Mouse (Mus musculus) forebrain, postnatal 0 days (tissue): ENCODE results near the gene Rpl26. TPM values are rescaled to one million over a fixed set of nuclear protein-coding genes. Genes with fewer than 3 reads are reported as not detected.

Source experiments
- ATAC-seq: fragments of 200-750 bp; cut with Nextera tagmentation; 2 replicates; pipeline ENCODE4 v1.8.0; 2017; ENCODE audit warnings: mild to moderate bottlenecking, moderate library complexity
- DNase-seq: peaks from one replicate; pipeline ENCODE4 v3.0.0-alpha.2; 2015
- H3K27ac ChIP-seq: fragments of 300-500 bp; sonication (generic); 2 replicates; pipeline ENCODE4 v1.5.1; 2014; ENCODE audit warnings: low read depth, mild to moderate bottlenecking, antibody characterized with exemption, low read length, moderate library complexity, mixed read lengths
- H3K27me3 ChIP-seq: fragments of 300-500 bp; sonication (generic); 2 replicates; pipeline ENCODE4 v1.6.1; 2014; ENCODE audit warnings: mild to moderate bottlenecking, low read length, mixed read lengths; ENCODE audit not compliant: insufficient read depth
- H3K36me3 ChIP-seq: fragments of 300-500 bp; sonication (generic); 2 replicates; pipeline ENCODE4 v1.6.1; 2014; ENCODE audit warnings: mild to moderate bottlenecking, moderate library complexity; ENCODE audit not compliant: insufficient read depth
- H3K4me1 ChIP-seq: fragments of 300-500 bp; sonication (generic); 2 replicates; pipeline ENCODE4 v1.6.1; 2014; ENCODE audit warnings: antibody characterized with exemption; ENCODE audit not compliant: insufficient read depth
- H3K4me2 ChIP-seq: fragments of 300-500 bp; sonication (generic); 2 replicates; pipeline ENCODE4 v1.6.1; 2014; ENCODE audit warnings: low read depth, mild to moderate bottlenecking, moderate library complexity
- H3K4me3 ChIP-seq: fragments of 300-500 bp; sonication (generic); 2 replicates; pipeline ENCODE4 v1.5.1; 2014; ENCODE audit warnings: low read depth, low read length, mixed read lengths
- H3K9ac ChIP-seq: fragments of 300-500 bp; sonication (generic); 2 replicates; pipeline ENCODE4 v1.6.1; 2014; ENCODE audit warnings: mild to moderate bottlenecking
- H3K9me3 ChIP-seq: fragments of 300-500 bp; sonication (generic); 2 replicates; pipeline ENCODE4 v1.6.1; 2016; ENCODE audit warnings: low read length
- CTCF ChIP-seq: sonication (generic); IDR thresholded peaks from 2 replicates; pipeline ENCODE4 v1.5.1; 2016; ENCODE audit warnings: antibody characterized with exemption, control low read depth, low read depth
- WGBS: fragments of 180-500 bp; shearing (Covaris S2); extraction: QIAGEN DNeasy Blood & Tissue Kit; methylation state at CpG from one replicate; pipeline ENCODE4 v1.1.7; 2014; 5-methylcytosine and 5-hydroxymethylcytosine counted together
- polyA plus RNA-seq: library from polyadenylated mRNA; unstranded; fragments of >200 nt; fragmentation: Nextera tagmentation; extraction: Ambion mirVana; gene quantifications from 2 replicates; pipeline ENCODE4 v1.2.1, GENCODE M21; 2015
- total RNA-seq: library from RNA; depleted of rRNA; stranded (reverse); fragments of >200 nt; gene quantifications from 2 replicates; pipeline ENCODE4 v1.2.3, GENCODE M21; 2014

Gene Rpl26
- total and polyA plus RNA-seq, 2 experiments from 2014 or later = 585 to 1,229 TPM

DNA sequence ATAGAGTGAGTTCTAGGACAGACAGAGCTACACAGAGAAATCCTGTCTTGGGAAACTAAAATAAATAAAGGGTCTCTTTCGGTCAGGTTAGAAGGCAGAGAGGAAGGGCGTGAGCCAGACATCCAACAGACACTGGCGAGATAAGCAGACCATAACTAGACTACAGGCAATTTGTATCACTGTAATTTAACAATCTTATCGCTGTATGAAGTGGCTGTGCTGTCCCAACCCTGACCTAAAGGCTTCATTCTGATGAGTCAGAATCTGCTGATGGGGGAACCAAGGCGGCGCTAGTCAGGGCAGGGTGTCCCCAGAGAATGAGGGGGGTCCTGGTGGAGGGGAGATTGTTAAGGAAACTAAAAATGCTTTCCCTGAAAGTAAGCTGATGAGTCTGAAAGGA, 2.6 kb upstream of the Rpl26 start:
- Histone ChIP-seq H3K9ac (no peak overlapping the region), H3K9me3 (no peaks in the 10 kb centered on the region), H3K27ac (no peak overlapping the region), H3K4me1 (no peaks in the 10 kb centered on the region), H3K27me3 (no peaks in the 10 kb centered on the region), H3K36me3 (peaks cover 8% of the 10 kb centered on the region), H3K4me3 (no peak overlapping the region), H3K4me2 (no peak overlapping the region)
- DNase-seq (no peak), ATAC-seq (no peak)
- TF ChIP-seq CTCF = no peak
- WGBS = 88% methylated on average over 6 of the region's 6 CpGs

DNA sequence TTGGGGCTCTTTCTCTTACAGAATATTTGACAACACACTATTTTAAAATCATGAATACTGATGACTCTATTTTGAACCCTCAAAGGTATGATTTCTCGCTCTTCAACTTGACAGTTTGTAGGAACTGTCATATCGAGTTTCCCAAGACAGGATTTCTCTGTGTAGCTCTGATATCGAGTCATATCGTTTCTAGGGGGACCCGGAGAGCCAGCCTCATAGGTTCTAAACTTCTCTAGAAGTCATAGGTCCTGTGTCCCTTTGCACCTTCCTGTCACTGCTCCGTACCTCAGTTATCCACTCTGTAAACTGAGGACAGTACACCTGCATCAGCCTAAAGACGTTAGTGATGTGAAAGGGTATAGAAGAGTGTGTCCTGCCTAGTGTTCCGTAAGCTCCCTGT, 1.6 kb upstream of the Rpl26 start:
- H3K4me3 ChIP-seq = no peak overlapping the region
- no peaks in the 10 kb centered on the region for H3K27me3 ChIP-seq
- H3K4me1 ChIP-seq = no peaks in the 10 kb centered on the region
- peaks cover 16% of the 10 kb centered on the region for H3K36me3 ChIP-seq
- no peak for TF ChIP-seq CTCF
- WGBS = 86% methylated on average over 8 of the region's 8 CpGs
- DNase-seq (peak; percentile 7), ATAC-seq (no peak)
- H3K27ac ChIP-seq = no peak overlapping the region
- H3K4me2 ChIP-seq = no peak overlapping the region
- no peak overlapping the region for H3K9ac ChIP-seq
- no peaks in the 10 kb centered on the region for H3K9me3 ChIP-seq

DNA sequence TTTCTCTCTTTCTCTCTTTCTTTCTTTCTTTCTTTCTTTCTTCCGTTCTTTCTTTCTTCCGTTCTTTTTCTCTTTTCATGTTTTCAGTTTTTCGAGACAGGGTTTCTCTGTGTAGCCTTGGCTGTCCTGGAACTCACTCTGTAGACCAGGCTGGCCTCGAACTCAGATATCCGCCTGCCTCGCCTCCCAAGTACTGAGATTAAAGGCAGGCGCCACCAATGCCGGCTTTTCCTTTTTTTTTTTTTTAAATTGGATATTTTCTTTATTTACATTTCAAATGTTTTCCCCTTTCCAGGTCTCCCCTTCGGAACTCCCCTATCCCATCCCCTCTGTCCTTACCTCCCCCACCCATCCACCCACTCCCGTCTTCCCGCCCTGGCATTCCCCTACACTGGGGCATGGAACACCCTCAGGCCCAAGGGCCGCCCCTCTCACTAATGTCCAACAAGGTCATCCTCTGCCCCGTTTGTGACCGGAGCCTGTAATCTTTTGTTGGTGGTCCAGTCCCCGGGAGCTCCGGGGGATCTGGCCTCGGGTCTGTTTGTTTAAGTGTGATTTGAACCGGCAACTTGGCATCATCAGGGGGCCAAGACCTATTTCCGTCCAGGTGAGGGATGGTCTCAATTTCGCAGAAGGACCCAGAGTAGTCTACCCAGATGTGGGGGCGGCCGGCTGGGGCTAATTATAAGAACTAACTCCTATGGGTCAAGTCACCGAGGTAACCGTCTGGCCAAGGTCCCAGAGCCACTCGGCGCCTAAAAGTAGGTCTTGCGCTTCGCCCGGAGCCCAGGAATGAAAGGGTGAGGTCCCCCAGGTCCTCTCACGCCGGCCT, 648 bp upstream of the Rpl26 start:
- 26% methylated on average over 31 of the region's 31 CpGs for WGBS
- peak overlapping the region; percentile 69 for H3K4me2 ChIP-seq
- H3K9ac ChIP-seq = peak overlapping the region; percentile 52
- no peak overlapping the region for H3K27ac ChIP-seq
- H3K36me3 ChIP-seq = peaks cover 23% of the 10 kb centered on the region
- TF ChIP-seq CTCF = no peak
- H3K9me3 ChIP-seq = no peaks in the 10 kb centered on the region
- no peaks in the 10 kb centered on the region for H3K4me1 ChIP-seq
- no peaks in the 10 kb centered on the region for H3K27me3 ChIP-seq
- no peak for ATAC-seq
- DNase-seq = no peak
- peak overlapping the region; percentile 56 for H3K4me3 ChIP-seq

- no peak for ATAC-seq
- WGBS = 3% methylated on average over 10 of the region's 10 CpGs
- peak overlapping the region; percentile 56 for H3K4me3 ChIP-seq
- no peaks in the 10 kb centered on the region for H3K27me3 ChIP-seq
- H3K9me3 ChIP-seq = no peaks in the 10 kb centered on the region
- peak overlapping the region; percentile 89 for H3K9ac ChIP-seq
- DNase-seq = peak; percentile 41
- H3K4me2 ChIP-seq = peak overlapping the region; percentile 69
- peaks cover 35% of the 10 kb centered on the region for H3K36me3 ChIP-seq
- no peak for TF ChIP-seq CTCF
- H3K27ac ChIP-seq = peak overlapping the region; percentile 89
- no peaks in the 10 kb centered on the region for H3K4me1 ChIP-seq
Observed at GRCm38 (mm10) chr11:68902047-68902364, 623 bp downstream of the Rpl26 start.

- ATAC-seq (no peak), DNase-seq (no peak)
- Histone ChIP-seq H3K27me3 (no peaks in the 10 kb centered on the region), H3K4me2 (peak overlapping the region; percentile 69), H3K36me3 (peaks cover 38% of the 10 kb centered on the region), H3K4me1 (no peaks in the 10 kb centered on the region), H3K4me3 (peak overlapping the region; percentile 56), H3K9ac (peak overlapping the region; percentile 89), H3K9me3 (no peaks in the 10 kb centered on the region), H3K27ac (no peak overlapping the region)
- no peak for TF ChIP-seq CTCF
- 3% methylated on average over 11 of the region's 11 CpGs for WGBS
Observed at GRCm38 (mm10) chr11:68902367-68902766, 984 bp downstream of the Rpl26 start.

- 82% methylated on average over 5 of the region's 5 CpGs for WGBS
- TF ChIP-seq CTCF = no peak
- DNase-seq = no peak
Observed at GRCm38 (mm10) chr11:68902823-68903222, 1.4 kb downstream of the Rpl26 start.

GRCm38 (mm10) chr11:68903775-68904174, 2.4 kb downstream of the Rpl26 start:
- Histone ChIP-seq H3K27me3 (no peaks in the 10 kb centered on the region), H3K36me3 (peaks cover 38% of the 10 kb centered on the region), H3K4me1 (no peaks in the 10 kb centered on the region), H3K9me3 (no peaks in the 10 kb centered on the region), H3K4me3 (no peak overlapping the region), H3K27ac (no peak overlapping the region), H3K4me2 (no peak overlapping the region), H3K9ac (no peak overlapping the region)
- WGBS = 93% methylated on average over 2 of the region's 2 CpGs
- DNase-seq = no peak
- no peak for ATAC-seq
- no peak for TF ChIP-seq CTCF

More at GRCm38 (mm10) chr11:68902823-68903222, 1.4 kb downstream of the Rpl26 start:
- Histone ChIP-seq H3K4me1 (no peaks in the 10 kb centered on the region), H3K27ac (no peak overlapping the region), H3K27me3 (no peaks in the 10 kb centered on the region), H3K4me2 (peak overlapping the region; percentile 69), H3K9ac (peak overlapping the region; percentile 89; the same call in 1 of the 2 replicates), H3K9me3 (no peaks in the 10 kb centered on the region), H3K4me3 (peak overlapping the region; percentile 56; the same call in 1 of the 2 replicates), H3K36me3 (peaks cover 38% of the 10 kb centered on the region)
- ATAC-seq = no peak
